Mouse (Mus musculus) limb, embryonic 13.5 days (tissue): ENCODE data around the gene Cnnm1. TPM values are rescaled to one million over a fixed set of nuclear protein-coding genes. Genes with fewer than 3 reads are reported as not detected.
"Not testable (repeated sequence)": the region's sequence is repeated elsewhere in the genome, so short reads cannot be mapped to it uniquely, and the experiment has no call there.

ENCODE experiments used
- ATAC-seq: fragments of 200-750 bp; cut with Nextera tagmentation; 2 replicates; pipeline ENCODE4 v1.8.0; 2017; ENCODE audit warnings: low read depth, moderate number of reproducible peaks, moderate TSS enrichment; ENCODE audit not compliant: low FRiP score
- H3K27ac ChIP-seq: fragments of 300-500 bp; sonication (generic); 2 replicates; pipeline ENCODE4 v1.5.1; 2015; ENCODE audit warnings: inconsistent platforms, mild to moderate bottlenecking, moderate library complexity
- H3K27me3 ChIP-seq: fragments of 300-500 bp; sonication (generic); 2 replicates; pipeline ENCODE4 v1.6.1; 2015; ENCODE audit warnings: mild to moderate bottlenecking, inconsistent platforms
- H3K36me3 ChIP-seq: fragments of 300-500 bp; sonication (generic); 2 replicates; pipeline ENCODE4 v1.6.1; 2015; ENCODE audit warnings: inconsistent platforms, mild to moderate bottlenecking, moderate library complexity
- H3K4me1 ChIP-seq: fragments of 300-500 bp; sonication (generic); 2 replicates; pipeline ENCODE4 v1.6.1; 2015; ENCODE audit warnings: inconsistent platforms
- H3K4me2 ChIP-seq: fragments of 300-500 bp; sonication (generic); replicated peaks from 2 replicates; pipeline ENCODE4 v1.6.1; 2015; ENCODE audit warnings: inconsistent platforms, mild to moderate bottlenecking, moderate library complexity
- H3K4me3 ChIP-seq: fragments of 300-500 bp; sonication (generic); 2 replicates; pipeline ENCODE4 v1.5.1; 2015; ENCODE audit warnings: moderate library complexity, mild to moderate bottlenecking, inconsistent platforms
- H3K9ac ChIP-seq: fragments of 300-500 bp; sonication (generic); 2 replicates; pipeline ENCODE4 v1.6.1; 2015; ENCODE audit warnings: mild to moderate bottlenecking, inconsistent platforms
- H3K9me3 ChIP-seq: fragments of 300-500 bp; sonication (generic); 2 replicates; pipeline ENCODE4 v1.6.1; 2016; ENCODE audit warnings: inconsistent platforms
- WGBS: fragments of 180-500 bp; shearing (Covaris S2); methylation state at CpG from one replicate; pipeline ENCODE4 v1.1.7; 2015; 5-methylcytosine and 5-hydroxymethylcytosine counted together
- polyA plus RNA-seq: library from polyadenylated mRNA; unstranded; fragments of >200 nt; fragmentation: Nextera tagmentation; extraction: Ambion mirVana; gene quantifications from 2 replicates; pipeline ENCODE4 v1.2.1, GENCODE M21; 2015

Gene Cnnm1
- polyA plus RNA-seq, 1 experiment from 2014 or later = 1.0 TPM

- ATAC-seq = no peak
- no peak overlapping the region for H3K27ac ChIP-seq
- no peak overlapping the region for H3K9ac ChIP-seq
- H3K4me3 ChIP-seq = no peak overlapping the region
- H3K9me3 ChIP-seq = no peaks in the 10 kb centered on the region
- H3K36me3 ChIP-seq = no peaks in the 10 kb centered on the region
- no peak overlapping the region for H3K4me2 ChIP-seq
- no peaks in the 10 kb centered on the region for H3K27me3 ChIP-seq
- WGBS = 76% methylated on average over 12 of the region's 12 CpGs
- 0 out of 2 replicates have a peak, but pooled peaks cover 4% of the 10 kb centered on the region for H3K4me1 ChIP-seq
Measured at GRCm38 (mm10) chr19:43467927-43468685, 27.9 kb downstream of the Cnnm1 start.

- WGBS = 65% methylated on average over 7 of the region's 7 CpGs
- H3K9ac ChIP-seq = no peak overlapping the region
- 0 out of 2 replicates have a peak, but pooled peaks cover 4% of the 10 kb centered on the region for H3K4me1 ChIP-seq
Measured at GRCm38 (mm10) chr19:43469333-43469732, 29.1 kb downstream of the Cnnm1 start.

DNA sequence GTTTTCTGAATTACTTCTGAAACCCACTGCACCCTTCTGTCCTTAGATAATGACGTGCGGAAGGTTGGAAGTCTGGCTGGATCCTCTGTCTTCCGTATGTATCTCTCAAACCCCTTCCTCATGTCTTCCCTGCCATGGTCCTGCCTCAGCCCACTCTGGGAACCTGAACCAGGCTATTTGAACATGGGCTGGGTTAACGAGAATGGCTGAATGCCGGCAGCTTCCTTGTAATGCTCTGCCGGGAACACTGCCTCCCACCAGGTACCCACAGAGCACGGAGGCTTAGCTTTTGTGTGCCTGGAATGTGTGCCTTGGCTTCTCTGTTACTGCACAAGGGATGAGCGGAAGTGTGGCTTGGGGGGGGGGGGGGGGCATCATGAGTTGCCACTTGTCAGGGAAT, 32.1 kb downstream of the Cnnm1 start:
- no peak for ATAC-seq

More at GRCm38 (mm10) chr19:43469333-43469732, 29.1 kb downstream of the Cnnm1 start:
- no peak overlapping the region for H3K4me3 ChIP-seq
- no peaks in the 10 kb centered on the region for H3K27me3 ChIP-seq
- H3K27ac ChIP-seq = no peak overlapping the region
- H3K4me2 ChIP-seq = no peak overlapping the region
- no peak for ATAC-seq
- no peaks in the 10 kb centered on the region for H3K9me3 ChIP-seq
- H3K36me3 ChIP-seq = no peaks in the 10 kb centered on the region

GRCm38 (mm10) chr19:43472781-43473180, 32.5 kb downstream of the Cnnm1 start:
- no peak for ATAC-seq
- Histone ChIP-seq H3K9me3 (no peaks in the 10 kb centered on the region), H3K27me3 (no peaks in the 10 kb centered on the region; the same call in 1 of the 2 replicates), H3K36me3 (no peaks in the 10 kb centered on the region), H3K4me2 (no peak overlapping the region), H3K27ac (no peak overlapping the region), H3K4me3 (no peak overlapping the region), H3K9ac (no peak overlapping the region), H3K4me1 (peaks cover 11% of the 10 kb centered on the region; the same call in 1 of the 2 replicates)
- WGBS = 90% methylated on average over 7 of the region's 7 CpGs

More for the DNA sequence above, 32.1 kb downstream of the Cnnm1 start:
- no peaks in the 10 kb centered on the region for H3K9me3 ChIP-seq
- no peaks in the 10 kb centered on the region for H3K36me3 ChIP-seq
- H3K4me3 ChIP-seq = no peak overlapping the region
- no peak overlapping the region for H3K9ac ChIP-seq
- H3K27me3 ChIP-seq = no peaks in the 10 kb centered on the region; the same call in 1 of the 2 replicates
- 76% methylated on average over 8 of the region's 8 CpGs for WGBS
- peaks cover 11% of the 10 kb centered on the region; the same call in 1 of the 2 replicates for H3K4me1 ChIP-seq
- H3K27ac ChIP-seq = no peak overlapping the region
- no peak overlapping the region for H3K4me2 ChIP-seq

GRCm38 (mm10) chr19:43475642-43476041, 35.4 kb downstream of the Cnnm1 start:
- H3K4me1 ChIP-seq = peaks cover 12% of the 10 kb centered on the region; the same call in 1 of the 2 replicates
- H3K4me2 ChIP-seq = no peak overlapping the region
- no peak overlapping the region for H3K4me3 ChIP-seq
- no peak overlapping the region for H3K27ac ChIP-seq
- no peaks in the 10 kb centered on the region for H3K36me3 ChIP-seq
- no peak for ATAC-seq
- H3K9me3 ChIP-seq = no peaks in the 10 kb centered on the region
- 42% methylated on average over 2 of the region's 2 CpGs for WGBS
- no peak overlapping the region for H3K9ac ChIP-seq
- H3K27me3 ChIP-seq = no peaks in the 10 kb centered on the region; the same call in 1 of the 2 replicates

DNA sequence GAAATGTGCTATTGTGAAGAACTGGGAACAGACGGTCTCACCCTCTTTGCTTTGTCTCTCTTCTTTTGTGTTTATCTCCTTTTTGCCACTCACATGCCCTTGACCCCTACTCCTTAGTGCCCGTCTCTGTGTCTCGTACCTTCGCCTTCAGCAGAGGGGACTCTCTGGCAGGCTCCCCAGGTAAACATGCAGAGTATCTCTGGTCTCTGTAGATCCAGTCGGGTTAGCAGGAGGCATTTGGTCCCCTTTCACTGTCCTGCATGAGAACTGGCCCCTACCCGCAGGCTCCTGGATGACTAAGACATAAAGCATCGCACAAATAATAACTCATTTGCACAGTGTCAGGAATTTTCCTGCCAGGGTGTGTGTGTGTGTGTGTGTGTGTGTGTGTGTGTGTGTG, 35.8 kb downstream of the Cnnm1 start:
- 74% methylated on average over 7 of the region's 7 CpGs for WGBS

DNA sequence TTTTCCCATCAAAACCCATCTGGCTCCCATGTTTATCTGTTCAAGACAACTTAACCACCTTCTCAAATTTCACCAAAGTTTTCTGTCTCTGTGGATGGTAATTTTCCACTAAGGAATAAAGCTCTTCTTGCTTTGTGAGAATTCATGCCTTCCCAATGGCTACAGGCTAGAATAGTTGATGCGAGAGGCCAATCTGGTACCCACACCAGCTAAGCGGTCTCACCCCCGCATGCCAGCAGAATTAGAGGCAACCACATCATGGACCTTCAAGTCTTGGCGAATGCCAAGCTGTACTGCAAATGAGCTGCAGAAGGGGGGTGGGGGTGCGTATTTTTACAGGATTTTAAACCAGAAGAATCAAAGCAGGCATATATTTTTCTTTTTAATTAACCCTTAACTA, 37.2 kb downstream of the Cnnm1 start:
- no peaks in the 10 kb centered on the region; the same call in 1 of the 2 replicates for H3K27me3 ChIP-seq
- no peaks in the 10 kb centered on the region for H3K36me3 ChIP-seq
- no peak overlapping the region for H3K27ac ChIP-seq
- no peak overlapping the region for H3K9ac ChIP-seq
- 75% methylated on average over 5 of the region's 5 CpGs for WGBS
- peaks cover 12% of the 10 kb centered on the region; the same call in 1 of the 2 replicates for H3K4me1 ChIP-seq
- no peak overlapping the region for H3K4me2 ChIP-seq
- no peak overlapping the region for H3K4me3 ChIP-seq
- H3K9me3 ChIP-seq = no peaks in the 10 kb centered on the region
- ATAC-seq = no peak

More for the DNA sequence above, 35.8 kb downstream of the Cnnm1 start:
- Histone ChIP-seq H3K9me3 (no peaks in the 10 kb centered on the region), H3K4me2 (no peak overlapping the region), H3K9ac (no peak overlapping the region), H3K4me3 (no peak overlapping the region), H3K36me3 (no peaks in the 10 kb centered on the region), H3K27me3 (no peaks in the 10 kb centered on the region; the same call in 1 of the 2 replicates), H3K27ac (no peak overlapping the region), H3K4me1 (peaks cover 12% of the 10 kb centered on the region; the same call in 1 of the 2 replicates)
- no peak for ATAC-seq

DNA sequence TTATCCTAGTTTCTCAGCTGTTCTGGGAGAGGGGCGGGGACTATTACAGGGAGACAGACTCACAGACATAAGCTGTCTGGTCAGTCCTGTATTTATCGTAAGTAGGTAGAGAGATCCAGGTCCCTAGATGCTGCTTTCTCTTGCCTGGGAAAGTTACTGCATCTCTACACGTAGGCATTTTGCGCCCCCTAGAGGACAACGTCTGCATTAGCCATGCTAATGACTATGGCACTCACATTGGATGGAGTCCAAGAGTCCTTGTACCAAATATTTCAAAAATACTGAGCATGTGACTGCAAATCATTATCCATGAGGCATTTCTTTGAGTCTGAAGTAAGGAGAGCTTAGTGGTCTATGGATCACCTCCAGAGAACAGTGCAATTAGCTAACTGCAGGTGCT, 38.7 kb downstream of the Cnnm1 start:
- Histone ChIP-seq H3K9me3 (no peaks in the 10 kb centered on the region), H3K4me2 (no peak overlapping the region), H3K27me3 (no peaks in the 10 kb centered on the region; the same call in 1 of the 2 replicates), H3K27ac (no peak overlapping the region), H3K4me3 (no peak overlapping the region), H3K9ac (no peak overlapping the region), H3K36me3 (no peaks in the 10 kb centered on the region), H3K4me1 (peaks cover 12% of the 10 kb centered on the region; the same call in 1 of the 2 replicates)
- no peak for ATAC-seq
- 17% methylated on average over 5 of the region's 5 CpGs for WGBS

- no peak overlapping the region for H3K9ac ChIP-seq
- 53% methylated on average over 5 of the region's 5 CpGs for WGBS
- no peak overlapping the region for H3K4me3 ChIP-seq
- peaks cover 12% of the 10 kb centered on the region; the same call in 1 of the 2 replicates for H3K4me1 ChIP-seq
- H3K36me3 ChIP-seq = no peaks in the 10 kb centered on the region
- H3K9me3 ChIP-seq = no peaks in the 10 kb centered on the region
- H3K4me2 ChIP-seq = no peak overlapping the region
- H3K27me3 ChIP-seq = no peaks in the 10 kb centered on the region; the same call in 1 of the 2 replicates
- H3K27ac ChIP-seq = no peak overlapping the region
- ATAC-seq = no peak
Measured at GRCm38 (mm10) chr19:43479431-43479830, 39.2 kb downstream of the Cnnm1 start.

GRCm38 (mm10) chr19:43480512-43480911, 40.3 kb downstream of the Cnnm1 start:
- no peak overlapping the region for H3K4me3 ChIP-seq
- no peak overlapping the region for H3K4me2 ChIP-seq
- H3K9ac ChIP-seq = no peak overlapping the region
- H3K4me1 ChIP-seq = peaks cover 11% of the 10 kb centered on the region; the same call in 1 of the 2 replicates
- no peaks in the 10 kb centered on the region for H3K36me3 ChIP-seq
- no peaks in the 10 kb centered on the region for H3K9me3 ChIP-seq
- no peak overlapping the region for H3K27ac ChIP-seq
- 49% methylated on average over 9 of the region's 9 CpGs for WGBS
- H3K27me3 ChIP-seq = no peaks in the 10 kb centered on the region; the same call in 1 of the 2 replicates
- no peak for ATAC-seq

DNA sequence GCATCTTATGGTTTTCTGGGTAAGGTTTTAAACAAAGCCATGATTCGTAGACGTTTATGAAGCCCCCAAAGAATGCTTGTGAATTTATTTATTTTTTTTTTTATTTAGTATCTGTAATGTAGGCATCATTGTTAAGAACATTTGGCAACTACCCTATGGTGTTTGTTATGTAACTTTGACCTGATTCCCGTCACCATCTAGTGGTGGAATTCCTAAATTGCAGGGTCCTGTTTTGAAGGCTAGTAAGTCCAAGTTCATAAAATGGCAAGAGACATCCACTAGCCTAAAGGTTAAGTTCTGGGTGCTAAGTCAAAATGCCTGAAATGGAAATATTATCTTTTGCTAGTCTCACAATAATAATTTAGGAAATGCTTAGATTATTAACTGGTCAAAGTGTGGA, 47.2 kb downstream of the Cnnm1 start:
- no peak overlapping the region for H3K9ac ChIP-seq
- H3K4me2 ChIP-seq = no peak overlapping the region
- no peaks in the 10 kb centered on the region for H3K4me1 ChIP-seq
- H3K27ac ChIP-seq = no peak overlapping the region
- H3K27me3 ChIP-seq = no peaks in the 10 kb centered on the region
- H3K9me3 ChIP-seq = no peaks in the 10 kb centered on the region
- whole genome bisulfite sequencing = 35% methylated on average over 3 of the region's 3 CpGs
- no peaks in the 10 kb centered on the region for H3K36me3 ChIP-seq
- no peak overlapping the region for H3K4me3 ChIP-seq
- ATAC-seq = no peak

DNA sequence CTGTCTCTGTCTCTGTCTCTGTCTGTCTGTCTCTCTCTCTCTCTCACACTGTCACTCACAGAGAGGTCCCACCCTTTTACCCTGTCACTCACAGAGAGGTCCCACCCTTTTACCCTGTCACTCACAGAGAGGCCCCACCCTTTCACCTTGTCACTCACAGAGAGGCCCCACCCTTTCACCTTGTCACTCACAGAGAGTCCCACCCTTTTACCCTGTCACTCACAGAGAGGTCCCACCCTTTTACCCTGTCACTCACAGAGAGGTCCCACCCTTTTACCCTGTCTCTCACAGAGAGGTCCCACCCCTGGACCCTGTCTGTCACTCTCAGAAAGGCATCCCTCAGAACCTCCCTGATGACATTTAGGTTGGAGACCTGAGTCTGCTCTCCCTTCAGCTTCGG, 53.1 kb downstream of the Cnnm1 start:
- not testable (repeated sequence) for H3K4me1 ChIP-seq, H3K4me2 ChIP-seq, ATAC-seq, H3K4me3 ChIP-seq, H3K9me3 ChIP-seq, H3K27ac ChIP-seq, H3K36me3 ChIP-seq, H3K9ac ChIP-seq
- 64% methylated on average over 1 of the region's 1 CpGs for WGBS
- H3K27me3 ChIP-seq = peaks cover 11% of the 10 kb centered on the region
